Mouse (Mus musculus) lung, embryonic 16.5 days (tissue): ENCODE data around the gene Gm43951. TPM values are rescaled to one million over a fixed set of nuclear protein-coding genes. Genes with fewer than 3 reads are reported as not detected.

Experiments
- ATAC-seq: fragments of 200-750 bp; cut with Nextera tagmentation; 2 replicates; pipeline ENCODE4 v1.8.0; 2017; ENCODE audit warnings: low read depth, mild to moderate bottlenecking, moderate library complexity
- H3K27ac ChIP-seq: fragments of 300-500 bp; sonication (generic); 2 replicates; pipeline ENCODE4 v1.5.1; 2014; ENCODE audit warnings: mild to moderate bottlenecking, control low read depth, low read length
- H3K27me3 ChIP-seq: fragments of 300-500 bp; sonication (generic); 2 replicates; pipeline ENCODE4 v1.6.1; 2014; ENCODE audit warnings: low read depth, low read length, mixed read lengths; ENCODE audit not compliant: control insufficient read depth, insufficient read depth
- H3K36me3 ChIP-seq: fragments of 300-500 bp; sonication (generic); 2 replicates; pipeline ENCODE4 v1.6.1; 2014; ENCODE audit warnings: low read length; ENCODE audit not compliant: control insufficient read depth, insufficient read depth
- H3K4me1 ChIP-seq: fragments of 300-500 bp; sonication (generic); replicated peaks from 2 replicates; pipeline ENCODE4 v1.6.1; 2014; ENCODE audit warnings: low read length, mixed read lengths; ENCODE audit not compliant: control insufficient read depth, insufficient read depth
- H3K4me2 ChIP-seq: fragments of 300-500 bp; sonication (generic); 2 replicates; pipeline ENCODE4 v1.6.1; 2014; ENCODE audit warnings: low read depth, low read length, control low read depth
- H3K4me3 ChIP-seq: fragments of 300-500 bp; sonication (generic); 2 replicates; pipeline ENCODE4 v1.5.1; 2014; ENCODE audit warnings: mild to moderate bottlenecking, low read length, control low read depth
- H3K9ac ChIP-seq: fragments of 300-500 bp; sonication (generic); 2 replicates; pipeline ENCODE4 v1.6.1; 2014; ENCODE audit warnings: low read length, control low read depth
- H3K9me3 ChIP-seq: fragments of 300-500 bp; sonication (generic); 2 replicates; pipeline ENCODE4 v1.6.1; 2016; ENCODE audit warnings: low read length; ENCODE audit not compliant: control insufficient read depth
- WGBS: fragments of 180-500 bp; shearing (Covaris S2); extraction: QIAGEN DNeasy Blood & Tissue Kit; methylation state at CpG from one replicate; pipeline ENCODE4 v1.1.7; 2014; 5-methylcytosine and 5-hydroxymethylcytosine counted together
- polyA plus RNA-seq: library from polyadenylated mRNA; unstranded; fragments of >200 nt; fragmentation: Nextera tagmentation; extraction: Ambion mirVana; gene quantifications from 2 replicates; pipeline ENCODE4 v1.2.1, GENCODE M21; 2015

Gene Gm43951
- polyA plus RNA-seq: 0.11 and 0.16 TPM in 2 replicates

DNA sequence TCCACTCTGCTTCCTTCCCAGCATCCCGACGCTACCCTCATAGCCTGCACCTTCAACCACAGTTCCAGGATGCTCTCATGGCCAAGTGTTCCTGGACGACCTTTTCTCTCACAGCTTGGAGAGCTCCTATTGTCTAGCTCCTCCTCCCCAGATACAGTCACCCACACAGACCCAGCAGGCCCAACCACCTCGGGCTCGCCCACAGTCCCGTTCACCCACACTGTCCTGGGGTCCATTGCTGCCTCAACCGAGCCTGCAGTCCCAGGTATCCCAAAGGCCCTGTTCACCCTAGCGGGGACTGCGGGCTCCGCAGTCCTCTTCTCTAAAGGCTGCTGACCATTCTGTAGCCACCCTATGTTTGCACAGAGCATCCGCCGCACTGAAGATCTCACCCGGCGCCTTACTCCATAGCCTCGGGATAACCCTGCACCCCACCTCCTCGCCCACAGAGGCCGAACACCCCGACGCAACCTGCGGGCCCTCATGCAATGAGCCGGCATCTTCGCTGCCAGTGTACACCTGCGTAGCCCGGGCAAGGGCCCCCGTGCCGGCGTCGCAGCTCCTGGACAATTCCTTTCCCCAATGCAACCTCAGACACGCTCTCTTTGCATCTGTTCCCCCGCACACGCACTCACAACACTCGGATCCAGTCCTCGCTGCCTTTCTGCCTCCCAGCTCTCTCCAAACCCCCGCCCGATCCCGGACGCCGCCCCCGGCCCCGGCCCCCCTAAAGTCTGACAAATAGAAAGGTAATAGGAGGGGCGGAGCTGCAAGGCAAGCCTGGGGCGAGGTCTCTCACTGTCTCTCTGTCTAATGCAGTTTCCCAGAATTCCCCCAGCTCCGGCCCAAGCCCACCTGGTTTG lies at the start of gene Gm43951:
TSS of gene Gm43951 (minus strand) at position 500 of the 863 bp plus-strand sequence.
- under 1% methylated on average over 43 of the region's 43 CpGs for WGBS
- Histone ChIP-seq H3K9me3 (no peaks in the 10 kb centered on the region), H3K36me3 (peaks cover 10% of the 10 kb centered on the region), H3K4me2 (peak within 1 kb of the TSS; percentile 63), H3K27ac (peak within 1 kb of the TSS; percentile 78), H3K27me3 (no peaks in the 10 kb centered on the region), H3K4me3 (peak within 1 kb of the TSS; percentile 94), H3K9ac (peak within 1 kb of the TSS; percentile 88), H3K4me1 (peaks cover 15% of the 10 kb centered on the region)
- peak; percentile 55 for ATAC-seq

- no peak for ATAC-seq
- no peak overlapping the region for H3K4me3 ChIP-seq
- no peaks in the 10 kb centered on the region for H3K4me1 ChIP-seq
- no peak overlapping the region for H3K27ac ChIP-seq
- no peaks in the 10 kb centered on the region for H3K9me3 ChIP-seq
- H3K9ac ChIP-seq: no peak overlapping the region
- H3K36me3 ChIP-seq: no peaks in the 10 kb centered on the region
- H3K4me2 ChIP-seq: no peak overlapping the region
- H3K27me3 ChIP-seq: no peaks in the 10 kb centered on the region
- 65% methylated on average over 2 of the region's 2 CpGs for whole genome bisulfite sequencing
Measured at GRCm38 (mm10) chr11:72256441-72256840, 49.8 kb upstream of the Gm43951 start.

DNA sequence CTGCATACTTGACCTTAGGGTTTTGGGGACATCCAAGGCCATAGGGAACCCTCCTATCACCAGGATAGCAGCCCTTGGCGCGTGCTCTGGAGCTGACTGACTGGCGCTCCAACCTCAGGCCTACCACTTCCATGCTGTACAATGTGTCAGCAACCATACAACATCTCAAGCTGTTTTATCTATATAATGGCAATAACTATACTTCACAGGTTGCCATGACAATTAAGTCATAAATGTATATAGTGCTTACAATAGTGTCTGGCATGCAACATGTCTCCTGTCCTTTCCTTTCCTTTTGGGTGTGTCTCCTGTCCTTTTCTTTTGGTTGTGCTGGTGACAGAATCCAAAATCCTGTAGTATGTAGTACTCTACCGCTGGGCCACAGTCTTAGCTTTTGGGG lies 49.0 kb upstream of the Gm43951 start:
- no peaks in the 10 kb centered on the region for H3K4me1 ChIP-seq
- H3K9ac ChIP-seq: no peak overlapping the region
- no peaks in the 10 kb centered on the region for H3K36me3 ChIP-seq
- 82% methylated on average over 4 of the region's 4 CpGs for WGBS
- H3K27me3 ChIP-seq: no peaks in the 10 kb centered on the region
- H3K4me3 ChIP-seq: no peak overlapping the region
- no peak overlapping the region for H3K4me2 ChIP-seq
- no peak for ATAC-seq
- no peak overlapping the region for H3K27ac ChIP-seq
- no peaks in the 10 kb centered on the region for H3K9me3 ChIP-seq

DNA sequence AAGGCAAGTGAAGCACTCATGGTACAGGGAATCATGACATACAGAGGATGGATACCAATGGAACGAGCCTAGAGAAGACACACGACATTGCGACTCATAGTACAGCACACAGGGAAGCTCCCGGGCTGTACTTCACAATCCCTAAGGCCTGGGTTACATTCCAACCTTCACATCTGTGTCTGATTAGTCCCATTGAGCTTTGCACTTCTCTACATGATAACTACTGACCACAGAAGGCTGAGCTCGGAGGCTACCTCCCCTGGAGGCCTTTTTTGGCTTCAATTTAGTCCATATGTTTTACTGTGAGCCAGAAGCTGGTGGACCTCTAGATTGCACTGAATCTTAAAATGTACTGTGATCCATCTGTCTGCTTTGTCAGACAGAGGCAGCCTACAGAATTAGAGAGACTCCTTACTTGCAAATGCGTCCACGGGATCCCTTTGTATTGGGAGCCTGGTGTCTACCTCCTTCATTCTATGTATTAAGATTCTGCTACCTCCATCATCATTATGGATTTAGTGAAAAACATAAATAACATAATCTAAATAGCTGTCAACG lies 38.6 kb upstream of the Gm43951 start:
- H3K36me3 ChIP-seq: no peaks in the 10 kb centered on the region
- no peak overlapping the region for H3K4me3 ChIP-seq
- H3K9me3 ChIP-seq: no peaks in the 10 kb centered on the region
- whole genome bisulfite sequencing: 77% methylated on average over 8 of the region's 8 CpGs
- H3K9ac ChIP-seq: no peak overlapping the region
- no peak overlapping the region for H3K4me2 ChIP-seq
- no peaks in the 10 kb centered on the region for H3K27me3 ChIP-seq
- ATAC-seq: no peak
- H3K4me1 ChIP-seq: no peaks in the 10 kb centered on the region
- H3K27ac ChIP-seq: no peak overlapping the region

DNA sequence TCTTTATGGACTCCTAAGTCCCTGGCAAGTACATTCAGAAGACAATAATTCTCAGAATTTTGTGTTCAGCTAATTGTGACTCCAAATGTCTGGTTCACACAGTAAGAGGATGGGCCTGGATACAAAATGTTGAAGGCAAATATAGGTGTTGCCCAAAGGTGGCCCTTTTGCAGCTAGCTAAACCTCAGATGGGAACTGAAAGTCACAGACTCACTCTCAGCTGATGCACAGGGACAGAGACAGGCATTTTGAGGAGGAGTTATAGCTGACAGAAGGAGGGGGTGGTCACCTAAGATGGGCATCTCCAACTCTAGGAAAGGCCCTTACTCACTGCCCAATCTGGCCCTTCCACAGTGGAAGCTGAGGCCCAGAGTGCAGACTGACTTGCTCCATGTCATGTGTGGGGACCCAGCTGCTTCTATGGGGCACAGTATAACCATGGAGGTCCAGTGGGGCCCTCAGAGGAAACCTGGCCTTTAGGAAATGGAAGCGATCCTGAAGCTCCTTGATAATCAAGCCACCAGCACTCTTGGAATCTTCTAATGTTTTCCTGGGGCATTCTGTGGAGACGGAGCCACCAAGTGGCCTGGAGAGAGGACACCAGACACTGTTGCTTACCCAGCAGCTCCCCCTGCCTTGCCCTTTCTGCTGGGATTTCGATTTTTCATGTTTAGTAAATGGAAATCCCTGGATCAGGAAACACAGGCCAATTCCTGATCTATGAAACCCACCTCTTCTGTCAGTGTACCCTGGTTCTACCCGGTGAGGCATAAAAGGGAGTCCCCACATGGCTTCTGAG lies 33.6 kb upstream of the Gm43951 start:
- Histone ChIP-seq H3K9ac (no peak overlapping the region), H3K27me3 (no peaks in the 10 kb centered on the region), H3K36me3 (no peaks in the 10 kb centered on the region), H3K4me3 (no peak overlapping the region), H3K9me3 (no peaks in the 10 kb centered on the region), H3K4me1 (no peaks in the 10 kb centered on the region), H3K4me2 (no peak overlapping the region), H3K27ac (no peak overlapping the region)
- ATAC-seq: no peak
- WGBS: 61% methylated on average over 4 of the region's 4 CpGs

- Histone ChIP-seq H3K9me3 (no peaks in the 10 kb centered on the region), H3K4me3 (no peak overlapping the region), H3K9ac (no peak overlapping the region), H3K27ac (no peak overlapping the region), H3K27me3 (no peaks in the 10 kb centered on the region), H3K4me1 (no peaks in the 10 kb centered on the region), H3K36me3 (no peaks in the 10 kb centered on the region), H3K4me2 (no peak overlapping the region)
- 47% methylated on average over 5 of the region's 5 CpGs for WGBS
- ATAC-seq: no peak
Measured at GRCm38 (mm10) chr11:72234013-72234412, 27.4 kb upstream of the Gm43951 start.

DNA sequence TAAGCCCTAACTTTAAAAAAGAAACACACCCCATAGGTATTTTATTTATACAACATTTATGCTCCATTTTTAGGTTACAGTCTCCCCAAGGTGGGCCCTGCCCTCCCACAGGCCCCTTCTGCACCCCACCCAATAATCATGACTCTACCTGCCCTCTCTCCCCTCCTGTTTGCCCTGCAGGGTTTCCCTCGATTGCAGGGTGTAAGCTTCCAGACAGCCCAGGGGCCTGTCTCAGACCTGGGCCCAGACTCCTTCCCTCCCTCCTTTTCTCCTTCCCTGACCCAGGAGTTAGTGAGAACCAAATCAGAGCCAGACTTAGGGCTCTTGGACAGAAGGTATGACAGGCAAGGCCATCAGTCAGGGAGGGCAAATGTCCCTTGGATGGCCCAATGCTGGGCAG lies 26.4 kb upstream of the Gm43951 start:
- no peak overlapping the region for H3K27ac ChIP-seq
- no peak for ATAC-seq
- WGBS: 56% methylated on average over 1 of the region's 1 CpGs
- H3K4me2 ChIP-seq: no peak overlapping the region
- no peaks in the 10 kb centered on the region for H3K27me3 ChIP-seq
- no peak overlapping the region for H3K4me3 ChIP-seq
- no peaks in the 10 kb centered on the region for H3K4me1 ChIP-seq
- H3K9me3 ChIP-seq: no peaks in the 10 kb centered on the region
- H3K36me3 ChIP-seq: no peaks in the 10 kb centered on the region
- no peak overlapping the region for H3K9ac ChIP-seq

DNA sequence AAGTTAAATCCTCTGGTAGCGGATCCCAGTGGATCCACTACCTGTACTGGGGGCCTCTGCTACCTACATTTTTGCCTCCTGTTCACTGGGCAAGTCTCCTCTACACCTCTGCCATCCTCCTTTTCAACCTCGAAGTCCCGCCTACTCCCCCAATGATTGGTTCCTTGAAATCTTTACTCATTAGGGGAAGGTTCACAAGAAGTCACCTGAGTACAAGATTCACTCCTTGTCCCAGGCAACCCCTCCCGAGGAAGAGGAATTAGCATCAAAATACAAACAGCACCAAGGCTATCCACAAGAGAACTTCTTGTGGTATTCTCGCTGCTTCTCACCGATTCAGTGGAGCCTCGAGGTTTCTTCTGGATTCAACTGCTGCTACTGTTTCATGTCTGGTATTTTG lies 25.4 kb upstream of the Gm43951 start:
- Histone ChIP-seq H3K4me1 (no peaks in the 10 kb centered on the region), H3K27ac (no peak overlapping the region), H3K36me3 (no peaks in the 10 kb centered on the region), H3K27me3 (no peaks in the 10 kb centered on the region), H3K9me3 (no peaks in the 10 kb centered on the region), H3K4me3 (no peak overlapping the region), H3K9ac (no peak overlapping the region), H3K4me2 (no peak overlapping the region)
- WGBS: 82% methylated on average over 7 of the region's 7 CpGs
- no peak for ATAC-seq

DNA sequence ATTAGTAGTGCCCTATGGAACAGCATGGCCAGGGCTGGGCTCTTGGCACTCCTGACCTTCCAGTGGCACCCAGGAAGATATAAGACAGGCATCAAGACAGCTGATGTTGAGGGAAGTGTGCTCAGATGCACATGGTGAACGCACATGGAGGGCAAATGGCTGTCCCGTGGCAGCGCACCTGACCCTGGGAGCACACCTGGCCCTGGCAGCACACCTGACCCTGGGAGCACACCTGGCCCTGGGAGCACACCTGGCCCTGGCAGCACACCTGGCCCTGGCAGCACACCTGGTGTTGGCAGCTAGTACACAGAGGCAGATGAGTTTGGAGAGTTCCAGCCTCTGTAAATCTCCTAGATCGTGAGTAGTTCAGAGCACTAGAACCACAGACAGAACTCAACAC lies 21.9 kb upstream of the Gm43951 start:
- H3K27ac ChIP-seq: no peak overlapping the region
- H3K27me3 ChIP-seq: no peaks in the 10 kb centered on the region
- H3K9me3 ChIP-seq: no peaks in the 10 kb centered on the region
- H3K36me3 ChIP-seq: no peaks in the 10 kb centered on the region
- H3K4me1 ChIP-seq: no peaks in the 10 kb centered on the region
- no peak overlapping the region for H3K4me3 ChIP-seq
- WGBS: 88% methylated on average over 4 of the region's 4 CpGs
- no peak overlapping the region for H3K9ac ChIP-seq
- ATAC-seq: no peak
- H3K4me2 ChIP-seq: no peak overlapping the region
